Mouse (Mus musculus): ENCODE measurements around the gene Nmrk1. TPM values are rescaled to one million over a fixed set of nuclear protein-coding genes. Genes with fewer than 3 reads are reported as not detected.

Nmrk1 gene
- polyA plus RNA-seq, 1 experiment, result 4.0 TPM

DNA sequence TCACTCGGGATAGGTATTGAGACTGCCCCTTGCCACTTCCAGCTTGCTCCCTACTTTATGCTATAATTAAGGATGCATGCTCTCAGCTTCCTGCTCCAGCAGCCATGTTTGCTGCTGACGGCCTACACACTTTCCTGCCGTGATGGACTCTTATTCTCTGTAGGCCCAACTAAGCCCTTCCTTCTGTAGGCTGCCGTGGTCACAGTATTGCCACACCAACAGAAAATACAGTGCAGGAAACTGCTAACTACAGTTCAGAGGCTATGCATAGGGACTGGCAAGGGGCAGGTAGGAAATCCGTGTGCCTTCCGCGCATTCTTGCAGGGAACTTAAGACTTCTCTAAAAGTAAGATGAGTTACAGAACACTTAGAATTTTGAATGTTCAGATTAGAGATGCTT is 17.4 kb upstream of the Nmrk1 start:
- Histone ChIP-seq H3K36me3 (ENCODE audit: control insufficient read depth, insufficient read depth, low read length) (no peaks in the 10 kb centered on the region), H3K27ac (ENCODE audit: insufficient read depth, low read length) (no peak overlapping the region), H3K27me3 (ENCODE audit: control insufficient read depth, insufficient read depth, low read length) (no peaks in the 10 kb centered on the region), H3K4me1 (ENCODE audit: control insufficient read depth, insufficient read depth, insufficient read length) (peaks cover 28% of the 10 kb centered on the region), H3K4me3 (ENCODE audit: extremely low read depth, insufficient read depth, insufficient read length) (no peak overlapping the region)
- DNase-seq (ENCODE audit: low read depth in 1 of 2, low spot score in 2 of 2), result no peak
- TF ChIP-seq POLR2A (IDR thresholded peaks at IDR 0.05; ENCODE audit: low read depth, low read length) (no peak), CTCF (IDR thresholded peaks at IDR 0.05; ENCODE audit: extremely low read depth, insufficient read depth, insufficient read length, insufficient replicate concordance) (no peak)
- 66% methylated on average over 7 of the region's 7 CpGs for WGBS

GRCm38 (mm10) chr19:18615680-18616240 is 16.0 kb upstream of the Nmrk1 start:
- no peak overlapping the region for H3K4me3 ChIP-seq (ENCODE audit: extremely low read depth, insufficient read depth, insufficient read length)
- TF ChIP-seq CTCF (IDR thresholded peaks at IDR 0.05; ENCODE audit: extremely low read depth, insufficient read depth, insufficient read length, insufficient replicate concordance) (no peak), POLR2A (IDR thresholded peaks at IDR 0.05; ENCODE audit: low read depth, low read length) (no peak)
- H3K27ac ChIP-seq (ENCODE audit: insufficient read depth, low read length), result peak overlapping the region; percentile 57
- peaks cover 39% of the 10 kb centered on the region for H3K4me1 ChIP-seq (ENCODE audit: control insufficient read depth, insufficient read depth, insufficient read length)
- H3K36me3 ChIP-seq (ENCODE audit: control insufficient read depth, insufficient read depth, low read length), result no peaks in the 10 kb centered on the region
- 19% methylated on average over 9 of the region's 9 CpGs for WGBS
- no peaks in the 10 kb centered on the region for H3K27me3 ChIP-seq (ENCODE audit: control insufficient read depth, insufficient read depth, low read length)
- DNase-seq (ENCODE audit: low read depth in 1 of 2, low spot score in 2 of 2), result no peak

DNA sequence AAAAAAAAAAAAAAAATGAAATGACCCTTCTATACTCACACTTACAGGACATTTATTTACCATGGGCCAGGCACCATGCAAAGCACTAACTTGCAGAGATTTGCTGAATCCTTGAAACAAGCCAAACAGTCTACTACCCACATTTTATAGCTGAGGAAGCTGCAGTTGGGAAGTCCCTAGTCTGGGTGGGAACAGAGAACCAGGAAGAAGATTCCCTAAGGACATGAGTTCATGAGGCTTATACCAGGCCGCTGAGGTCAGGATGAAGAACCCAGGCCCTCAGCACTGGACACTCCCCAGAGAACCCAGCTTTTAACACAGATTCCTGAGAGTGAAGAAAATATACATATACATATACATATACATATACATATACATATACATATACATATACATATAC is 14.2 kb upstream of the Nmrk1 start:
- Histone ChIP-seq H3K4me3 (ENCODE audit: extremely low read depth, insufficient read depth, insufficient read length) (no peak overlapping the region), H3K4me1 (ENCODE audit: control insufficient read depth, insufficient read depth, insufficient read length) (peaks cover 45% of the 10 kb centered on the region), H3K36me3 (ENCODE audit: control insufficient read depth, insufficient read depth, low read length) (no peaks in the 10 kb centered on the region), H3K27me3 (ENCODE audit: control insufficient read depth, insufficient read depth, low read length) (no peaks in the 10 kb centered on the region), H3K27ac (ENCODE audit: insufficient read depth, low read length) (no peak overlapping the region)
- TF ChIP-seq CTCF (IDR thresholded peaks at IDR 0.05; ENCODE audit: extremely low read depth, insufficient read depth, insufficient read length, insufficient replicate concordance), result no peak
- no peak for TF ChIP-seq POLR2A (IDR thresholded peaks at IDR 0.05; ENCODE audit: low read depth, low read length)
- 71% methylated on average over 1 of the region's 1 CpGs for WGBS
- DNase-seq (ENCODE audit: low read depth in 1 of 2, low spot score in 2 of 2), result no peak

DNA sequence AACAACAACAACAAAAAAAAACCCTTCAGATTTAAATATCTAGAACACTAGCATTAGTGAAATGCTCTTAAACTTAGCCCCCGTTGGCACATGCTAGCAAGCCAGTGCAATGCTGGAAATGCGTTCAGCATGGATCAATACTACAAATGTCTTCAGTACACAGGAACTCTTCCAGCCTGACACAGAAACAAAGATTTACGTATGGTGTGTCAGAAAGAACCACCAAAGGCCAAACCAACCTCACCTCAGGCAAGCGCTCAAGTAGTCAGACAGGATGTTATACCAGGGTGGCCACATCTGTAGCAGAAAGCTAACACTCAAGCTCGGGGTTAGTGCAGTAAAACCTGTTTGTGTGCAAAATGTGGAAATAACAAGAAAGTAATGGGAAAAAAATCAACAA is 12.7 kb upstream of the Nmrk1 start:
- peak in 1 of 2 experiments; percentile 52 for DNase-seq (ENCODE audit: low read depth in 1 of 2, low spot score in 2 of 2)
- no peaks in the 10 kb centered on the region for H3K27me3 ChIP-seq (ENCODE audit: control insufficient read depth, insufficient read depth, low read length)

DNA sequence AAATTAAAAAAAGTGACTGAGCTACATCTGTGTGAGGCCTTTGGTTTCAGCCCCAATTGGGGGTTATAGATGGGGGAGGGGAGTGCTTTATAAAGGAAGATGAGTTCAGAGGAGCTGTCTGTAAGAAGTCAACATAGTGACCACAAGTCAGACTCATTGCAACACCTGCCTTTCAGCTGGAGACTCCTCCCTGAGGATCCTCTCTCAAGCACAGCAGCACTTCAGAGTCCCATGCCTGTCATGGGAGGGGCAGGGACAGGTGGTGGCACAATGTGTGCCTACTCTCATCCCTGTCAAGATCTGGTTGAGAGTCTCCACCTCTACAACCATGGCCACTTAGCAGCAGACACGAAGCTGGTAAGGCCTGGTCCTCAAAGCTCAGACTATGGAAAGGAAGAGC is 12.1 kb upstream of the Nmrk1 start:
- 21% methylated on average over 1 of the region's 1 CpGs for WGBS
- TF ChIP-seq CTCF (IDR thresholded peaks at IDR 0.05; ENCODE audit: extremely low read depth, insufficient read depth, insufficient read length, insufficient replicate concordance) (no peak), POLR2A (IDR thresholded peaks at IDR 0.05; ENCODE audit: low read depth, low read length) (no peak)
- no peak for DNase-seq (ENCODE audit: low read depth in 1 of 2, low spot score in 2 of 2)
- Histone ChIP-seq H3K4me1 (ENCODE audit: control insufficient read depth, insufficient read depth, insufficient read length) (peaks cover 47% of the 10 kb centered on the region), H3K36me3 (ENCODE audit: control insufficient read depth, insufficient read depth, low read length) (no peaks in the 10 kb centered on the region), H3K27ac (ENCODE audit: insufficient read depth, low read length) (peak overlapping the region; percentile 78), H3K27me3 (ENCODE audit: control insufficient read depth, insufficient read depth, low read length) (no peaks in the 10 kb centered on the region), H3K4me3 (ENCODE audit: extremely low read depth, insufficient read depth, insufficient read length) (no peak overlapping the region)

More for the DNA sequence above, 12.7 kb upstream of the Nmrk1 start:
- no peak overlapping the region for H3K4me3 ChIP-seq (ENCODE audit: extremely low read depth, insufficient read depth, insufficient read length)
- TF ChIP-seq CTCF (IDR thresholded peaks at IDR 0.05; ENCODE audit: extremely low read depth, insufficient read depth, insufficient read length, insufficient replicate concordance), result no peak
- no peak for TF ChIP-seq POLR2A (IDR thresholded peaks at IDR 0.05; ENCODE audit: low read depth, low read length)
- peak overlapping the region; percentile 78; the same call in 1 of the 2 replicates for H3K27ac ChIP-seq (ENCODE audit: insufficient read depth, low read length)
- H3K4me1 ChIP-seq (ENCODE audit: control insufficient read depth, insufficient read depth, insufficient read length), result peaks cover 43% of the 10 kb centered on the region
- H3K36me3 ChIP-seq (ENCODE audit: control insufficient read depth, insufficient read depth, low read length), result no peaks in the 10 kb centered on the region
- 37% methylated on average over 5 of the region's 5 CpGs for WGBS

DNA sequence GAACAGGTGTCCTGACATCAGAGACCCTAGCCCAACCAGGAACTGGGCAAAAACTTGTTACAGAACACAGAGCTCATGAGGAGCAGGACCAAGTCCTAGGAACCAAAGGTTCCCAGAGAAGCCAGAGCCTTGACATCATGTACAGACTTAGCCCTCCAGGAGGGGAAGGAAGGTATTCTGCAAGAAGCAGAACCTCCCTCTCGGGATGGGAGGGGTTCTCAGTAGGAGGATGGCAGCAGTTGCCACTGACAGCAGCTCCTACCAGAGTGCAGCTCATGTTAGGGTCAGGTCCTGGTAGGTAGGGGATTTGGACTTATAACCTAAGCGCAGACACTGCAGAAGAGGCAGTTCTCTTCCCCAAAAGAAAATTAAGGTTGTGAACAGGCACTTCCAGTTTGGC is 7.9 kb upstream of the Nmrk1 start:
- peaks cover 27% of the 10 kb centered on the region for H3K4me1 ChIP-seq (ENCODE audit: control insufficient read depth, insufficient read depth, insufficient read length)
- TF ChIP-seq CTCF (IDR thresholded peaks at IDR 0.05; ENCODE audit: extremely low read depth, insufficient read depth, insufficient read length, insufficient replicate concordance) (no peak), POLR2A (IDR thresholded peaks at IDR 0.05; ENCODE audit: low read depth, low read length) (no peak)
- no peaks in the 10 kb centered on the region for H3K36me3 ChIP-seq (ENCODE audit: control insufficient read depth, insufficient read depth, low read length)
- H3K27me3 ChIP-seq (ENCODE audit: control insufficient read depth, insufficient read depth, low read length), result no peaks in the 10 kb centered on the region
- no peak overlapping the region for H3K4me3 ChIP-seq (ENCODE audit: extremely low read depth, insufficient read depth, insufficient read length)
- 61% methylated on average over 2 of the region's 2 CpGs for WGBS
- DNase-seq (ENCODE audit: low read depth in 1 of 2, low spot score in 2 of 2), result no peak
- no peak overlapping the region for H3K27ac ChIP-seq (ENCODE audit: insufficient read depth, low read length)

DNA sequence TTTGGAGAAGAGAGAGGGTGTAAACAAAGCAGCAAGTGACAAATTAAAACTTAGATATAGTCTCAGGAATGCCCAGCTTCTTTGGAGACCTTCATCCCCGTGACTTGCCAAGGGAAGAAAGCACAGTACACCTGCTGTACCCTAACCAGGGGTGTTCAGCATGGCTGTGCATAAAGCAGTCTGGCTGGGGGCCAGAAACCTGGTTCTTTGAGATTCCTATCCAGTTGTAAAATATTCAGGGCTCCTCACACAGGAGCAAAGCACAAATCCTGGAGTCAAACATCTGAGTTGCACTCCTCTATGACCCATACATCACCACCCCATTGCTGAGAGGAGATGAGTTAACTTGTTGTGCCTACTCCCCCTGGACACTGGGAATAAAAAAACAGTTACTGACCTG is 2.2 kb upstream of the Nmrk1 start:
- Histone ChIP-seq H3K4me1 (ENCODE audit: control insufficient read depth, insufficient read depth, insufficient read length) (peaks cover 7% of the 10 kb centered on the region; the same call in 1 of the 2 replicates), H3K4me3 (ENCODE audit: extremely low read depth, insufficient read depth, insufficient read length) (0 out of 2 replicates have a peak overlapping the region, but pooled peaks have one; percentile 13)
- no peak for DNase-seq (ENCODE audit: low read depth in 1 of 2, low spot score in 2 of 2)

More for the DNA sequence above, 2.2 kb upstream of the Nmrk1 start:
- H3K36me3 ChIP-seq (ENCODE audit: control insufficient read depth, insufficient read depth, low read length), result no peaks in the 10 kb centered on the region
- no peaks in the 10 kb centered on the region for H3K27me3 ChIP-seq (ENCODE audit: control insufficient read depth, insufficient read depth, low read length)
- TF ChIP-seq CTCF (IDR thresholded peaks at IDR 0.05; ENCODE audit: extremely low read depth, insufficient read depth, insufficient read length, insufficient replicate concordance) (no peak), POLR2A (IDR thresholded peaks at IDR 0.05; ENCODE audit: low read depth, low read length) (no peak)
- H3K27ac ChIP-seq (ENCODE audit: insufficient read depth, low read length), result no peak overlapping the region
- 60% methylated on average over 1 of the region's 1 CpGs for WGBS

All from spleen, adult 2 months (tissue).